Mouse (Mus musculus): Measurements from ENCODE around the gene Apof. TPM values are rescaled to one million over a fixed set of nuclear protein-coding genes. Genes with fewer than 3 reads are reported as not detected.

Apof gene
- total RNA-seq (2023): not detected

DNA sequence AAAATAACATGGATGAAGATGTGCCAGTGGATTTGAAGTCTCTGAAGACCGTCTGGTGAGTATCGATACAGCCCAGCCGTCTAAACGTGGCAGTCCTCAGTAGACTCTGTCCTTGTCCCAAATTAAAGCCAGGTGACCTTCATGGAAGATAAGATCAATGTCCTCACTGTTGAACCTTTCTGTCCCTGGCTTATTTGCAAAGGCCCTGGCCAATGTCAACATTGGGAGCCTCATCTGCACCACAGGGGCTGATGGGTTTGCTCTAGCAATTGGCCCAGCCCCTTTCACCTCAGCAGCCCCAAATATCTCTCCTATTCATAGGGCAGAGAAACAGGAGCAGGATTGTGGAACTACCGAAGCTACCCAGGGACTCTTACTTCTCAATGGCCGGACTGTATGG, at the start of gene Apof:
Gene Apof, plus strand, starts transcription at position 301 of the 400 bp plus-strand sequence.

DNA sequence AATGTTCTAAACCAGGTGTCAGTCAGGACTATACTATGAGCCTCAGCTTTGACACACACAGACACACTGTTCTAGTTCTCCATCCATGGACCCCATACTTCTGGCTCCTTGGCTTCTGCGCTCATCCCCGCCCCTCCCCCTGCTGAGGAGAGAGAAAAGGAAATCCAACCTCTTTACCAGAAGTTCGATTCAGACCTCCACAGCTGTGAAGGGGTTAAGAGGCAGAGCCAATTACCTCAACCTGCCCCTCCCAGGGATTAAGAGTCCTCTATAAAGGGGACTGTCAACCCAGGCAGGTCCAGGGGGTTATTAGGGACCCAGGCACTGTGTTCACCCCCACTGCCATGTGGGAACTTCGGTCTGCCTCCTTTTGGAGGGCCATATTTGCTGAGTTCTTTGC, 42.9 kb upstream of the Apof start, which contains the start of gene Mip:
Gene Mip, plus strand, starts transcription at position 301 of the 400 bp plus-strand sequence.

DNA sequence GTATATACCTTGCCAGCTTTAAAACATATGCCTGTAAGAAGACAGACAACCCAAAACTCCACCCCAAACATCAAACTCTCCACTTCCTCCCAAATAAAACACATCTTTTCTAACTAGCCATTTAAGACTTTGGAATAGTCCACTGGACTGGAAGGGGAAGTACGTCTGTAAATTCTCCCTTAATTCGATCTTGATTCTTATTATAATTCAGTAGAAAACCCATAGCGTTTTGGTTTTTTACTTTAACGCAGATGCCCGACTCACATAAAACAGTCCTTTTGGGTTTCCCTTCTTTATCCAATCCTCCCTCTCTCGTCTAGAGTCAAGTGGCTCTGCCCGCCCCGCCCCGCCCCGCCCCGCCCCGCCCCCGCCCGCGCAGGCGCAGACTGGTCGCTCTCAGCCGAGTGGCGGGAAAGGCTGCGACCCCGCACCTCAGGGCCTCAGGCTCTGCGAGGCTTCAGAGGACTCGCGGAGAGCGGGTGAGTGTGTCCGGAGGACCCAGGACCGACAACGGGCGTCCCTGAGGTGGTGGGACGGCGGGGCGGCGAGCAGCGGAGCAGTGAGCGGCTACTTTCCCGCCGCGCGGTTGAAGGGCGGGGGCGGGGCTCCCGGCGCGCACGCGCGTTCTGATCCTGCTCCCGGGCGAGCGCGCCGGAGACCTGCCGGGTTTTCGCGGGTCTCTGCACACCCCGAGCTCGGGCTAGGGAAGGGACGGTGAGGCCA, 36.6 kb upstream of the Apof start, which contains the start of gene Timeless:
Gene Timeless, plus strand, starts transcription at position 369 of the 723 bp plus-strand sequence.

DNA sequence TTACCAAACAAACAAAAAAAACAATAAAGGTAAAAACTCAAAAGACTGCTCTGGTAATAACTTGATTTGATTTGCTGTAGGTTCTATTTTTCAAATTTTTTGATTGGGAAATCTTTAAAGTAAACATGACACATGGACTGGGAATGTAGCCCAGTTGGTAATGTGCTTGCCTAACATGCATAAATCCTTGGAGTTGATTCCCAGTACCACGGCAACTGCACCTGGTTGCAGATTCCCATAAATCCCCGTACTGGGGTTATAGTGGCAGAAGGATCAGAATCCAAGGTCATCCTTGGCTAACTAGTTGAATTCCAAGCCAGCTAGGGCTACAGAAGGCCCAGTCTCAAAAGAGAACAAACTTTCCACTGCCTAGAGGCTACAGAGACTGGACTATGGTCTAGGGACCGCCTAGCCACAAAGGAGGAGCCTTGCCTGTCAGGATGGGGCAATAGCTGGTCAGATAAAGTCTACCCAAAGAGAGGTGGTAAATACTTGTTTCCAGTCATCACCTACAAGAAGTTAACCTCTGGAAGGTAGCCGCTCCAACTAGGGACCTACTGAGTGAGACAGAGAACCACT, 14.7 kb upstream of the Apof start, which contains the start of gene Apon:
Gene Apon, plus strand, starts transcription at position 420 of the 579 bp plus-strand sequence.

DNA sequence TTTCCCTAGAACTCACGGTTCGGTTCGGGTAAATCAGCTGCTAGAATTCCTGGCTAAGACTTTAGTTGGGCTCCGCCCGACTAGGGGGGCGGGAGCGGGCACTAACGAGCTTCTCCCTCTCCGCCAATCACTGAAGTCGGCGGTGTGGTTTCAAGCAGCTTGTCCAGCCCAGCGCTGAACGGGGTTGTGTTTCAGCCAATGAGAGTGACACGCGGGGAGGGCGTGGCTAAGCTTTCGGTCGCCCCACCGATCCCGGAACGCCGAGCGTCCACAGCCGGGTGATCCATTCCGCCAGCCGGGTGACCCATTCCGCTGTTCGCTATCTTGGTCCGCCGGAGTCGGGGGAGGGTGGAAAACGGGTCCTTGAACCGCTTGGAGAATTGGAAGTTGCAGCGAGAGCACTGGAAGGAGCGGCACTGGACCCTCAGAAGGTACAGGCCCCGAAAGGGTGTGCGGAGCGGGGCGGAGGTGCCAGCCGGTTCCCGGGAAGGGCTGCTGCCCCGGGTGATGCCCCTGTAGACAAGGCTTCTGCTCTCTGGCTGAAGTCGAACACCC, 1.9 kb downstream of the Apof start, which contains the start of gene Stat2:
Gene Stat2, plus strand, starts transcription at position 273 of the 555 bp plus-strand sequence.

DNA sequence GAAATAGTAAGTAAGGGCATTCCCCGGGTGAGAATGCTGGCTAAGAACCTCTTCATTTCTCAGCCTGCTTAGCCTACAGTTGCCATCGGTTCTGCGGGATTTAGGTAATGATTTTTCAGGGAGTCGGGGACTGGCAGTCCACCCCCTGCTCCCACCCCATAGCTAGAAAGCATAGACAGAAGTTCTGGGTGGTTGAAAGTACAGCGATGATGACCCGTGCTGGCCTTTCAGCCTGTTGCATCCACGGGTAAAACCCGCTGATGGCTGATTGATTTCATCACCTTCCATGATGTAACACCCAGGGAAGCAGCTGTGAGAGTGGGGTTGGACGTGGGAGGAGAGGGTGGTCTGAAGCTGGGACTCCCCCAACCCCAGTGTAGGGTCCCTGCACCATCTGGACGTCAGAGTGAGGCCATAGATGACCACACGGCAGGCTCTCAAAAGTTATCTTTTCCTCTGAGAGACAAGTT, 30.3 kb downstream of the Apof start, which contains the start of gene Il23a:
Gene Il23a, minus strand, starts transcription at position 51 of the 470 bp plus-strand sequence.

DNA sequence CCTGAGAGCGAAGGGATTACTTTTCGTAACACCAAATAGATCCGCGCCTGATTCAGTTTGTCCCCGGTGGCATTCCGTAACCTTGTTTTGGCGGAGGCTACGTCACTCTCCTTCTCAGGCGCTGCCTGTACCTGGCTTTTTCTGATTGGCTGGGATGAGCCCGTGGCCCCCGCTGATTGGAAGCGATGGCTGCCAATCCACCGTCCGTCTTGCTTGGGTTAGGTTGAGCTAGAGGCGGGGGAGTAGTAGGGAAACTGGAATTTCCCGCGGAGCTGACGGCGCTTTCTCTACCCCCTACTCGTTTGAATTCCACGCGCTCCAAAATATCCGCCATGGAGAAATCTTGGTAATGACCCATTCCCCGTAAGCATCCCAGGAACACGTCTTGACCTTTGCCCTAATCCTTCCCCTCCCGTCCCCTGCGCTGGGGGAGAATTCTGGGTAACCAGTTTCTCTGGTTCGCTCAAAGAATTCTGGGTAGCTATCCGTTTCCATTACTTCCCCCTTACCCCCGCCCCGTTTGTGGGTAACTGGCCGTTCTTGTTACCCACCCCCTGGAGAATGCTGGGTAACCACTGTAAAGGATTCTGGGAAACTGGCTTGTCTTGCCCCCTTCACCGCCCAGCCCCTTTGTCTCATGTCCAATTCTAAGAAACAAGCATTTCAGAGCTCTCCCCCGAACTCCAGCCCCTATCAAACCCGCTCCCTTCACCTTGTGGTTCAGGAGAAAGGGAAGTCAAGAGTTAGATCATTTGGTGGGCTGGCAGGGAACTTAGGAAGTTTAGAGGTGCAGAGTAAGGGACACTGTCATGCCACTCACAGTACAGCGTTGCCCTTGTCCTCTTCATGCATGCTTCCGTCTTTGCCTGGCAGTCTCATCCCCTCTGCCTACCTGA, 34.9 kb downstream of the Apof start, which contains the start of gene Pan2:
Gene Pan2, plus strand, starts transcription at position 210 of the 896 bp plus-strand sequence.

Other genes with a start within 250 kb of the Apof start
- gene Naca, start 233.1 kb upstream of the Apof start, total RNA-seq (2023): 100 to 1,000 TPM; 347 to 352 TPM
- gene Ptges3, start 209.7 kb upstream of the Apof start, total RNA-seq (2023): 10 to 100 TPM; 69.1 to 74.1 TPM
- 100 to 1,000 TPM; 509 to 578 TPM for gene Atp5b, start 185.4 kb upstream of the Apof start, total RNA-seq (2023)
- gene Baz2a, start 177.1 kb upstream of the Apof start, total RNA-seq (2023): 10 to 100 TPM; 81.5 to 91.8 TPM
- 10 to 100 TPM; 10.7 to 11.5 TPM for gene Rbms2, start 88.4 kb upstream of the Apof start, total RNA-seq (2023)
- 1 to 10 TPM; 1.0 to 1.6 TPM for gene Gls2, start 74.2 kb upstream of the Apof start, total RNA-seq (2023)
- gene Spryd4, start 56.9 kb upstream of the Apof start, total RNA-seq (2023): 1 to 10 TPM; 4.2 to 6.3 TPM
- gene Mip, start 42.8 kb upstream of the Apof start, total RNA-seq (2023): under 1 TPM in 1 of 2 experiments, not detected in 1; 0.15 TPM
- 10 to 100 TPM; 29.4 to 41.0 TPM for gene Timeless, start 36.6 kb upstream of the Apof start, total RNA-seq (2023)
- under 1 TPM in 1 of 2 experiments, not detected in 1; 0.46 TPM for gene Apon, start 14.6 kb upstream of the Apof start, total RNA-seq (2023)
- 10 to 100 TPM; 36.7 to 45.1 TPM for gene Stat2, start 1.9 kb downstream of the Apof start, total RNA-seq (2023)
- gene Il23a, start 30.1 kb downstream of the Apof start, total RNA-seq (2023): not detected
- gene Pan2, start 34.7 kb downstream of the Apof start, total RNA-seq (2023): 10 to 100 TPM; 30.3 to 33.9 TPM
- 10 to 100 TPM; 34.4 to 34.6 TPM for gene Cnpy2, start 53.8 kb downstream of the Apof start, total RNA-seq (2023)
- gene Cs, start 69.1 kb downstream of the Apof start, total RNA-seq (2023): 100 to 1,000 TPM; 101 to 107 TPM
- 10 to 100 TPM; 15.7 to 16.2 TPM for gene Coq10a, start 100.3 kb downstream of the Apof start, total RNA-seq (2023)
- gene Ankrd52, start 108.4 kb downstream of the Apof start, total RNA-seq (2023): 10 to 100 TPM; 39.9 to 40.3 TPM
- not detected for gene Slc39a5, start 132.6 kb downstream of the Apof start, total RNA-seq (2023)
- gene Nabp2, start 142.8 kb downstream of the Apof start, total RNA-seq (2023): 10 to 100 TPM; 36.2 to 39.9 TPM
- 10 to 100 TPM; 34.9 to 38.0 TPM for gene Rnf41, start 143.0 kb downstream of the Apof start, total RNA-seq (2023)
- 10 to 100 TPM; 94.8 to 95.9 TPM for gene Smarcc2, start 190.6 kb downstream of the Apof start, total RNA-seq (2023)
- gene Myl6, start 225.5 kb downstream of the Apof start, total RNA-seq (2023): 1,000 to 10,000 TPM; 1,082 to 1,094 TPM
- 1 to 10 TPM; 2.3 to 2.7 TPM for gene Myl6b, start 230.0 kb downstream of the Apof start, total RNA-seq (2023)

Measured in neutrophil, adult 83 days (primary cell).